Mouse (Mus musculus) forebrain, postnatal 0 days (tissue): Measurements from ENCODE around the gene Wfdc5. TPM values are rescaled to one million over a fixed set of nuclear protein-coding genes. Genes with fewer than 3 reads are reported as not detected.

Experiments
- ATAC-seq: fragments of 200-750 bp; cut with Nextera tagmentation; 2 replicates; pipeline ENCODE4 v1.8.0; 2017; ENCODE audit warnings: mild to moderate bottlenecking, moderate library complexity
- DNase-seq: peaks from one replicate; pipeline ENCODE4 v3.0.0-alpha.2; 2015
- H3K27ac ChIP-seq: fragments of 300-500 bp; sonication (generic); 2 replicates; pipeline ENCODE4 v1.5.1; 2014; ENCODE audit warnings: low read depth, mild to moderate bottlenecking, antibody characterized with exemption, low read length, moderate library complexity, mixed read lengths
- H3K27me3 ChIP-seq: fragments of 300-500 bp; sonication (generic); 2 replicates; pipeline ENCODE4 v1.6.1; 2014; ENCODE audit warnings: mild to moderate bottlenecking, low read length, mixed read lengths; ENCODE audit not compliant: insufficient read depth
- H3K36me3 ChIP-seq: fragments of 300-500 bp; sonication (generic); 2 replicates; pipeline ENCODE4 v1.6.1; 2014; ENCODE audit warnings: mild to moderate bottlenecking, moderate library complexity; ENCODE audit not compliant: insufficient read depth
- H3K4me1 ChIP-seq: fragments of 300-500 bp; sonication (generic); 2 replicates; pipeline ENCODE4 v1.6.1; 2014; ENCODE audit warnings: antibody characterized with exemption; ENCODE audit not compliant: insufficient read depth
- H3K4me2 ChIP-seq: fragments of 300-500 bp; sonication (generic); 2 replicates; pipeline ENCODE4 v1.6.1; 2014; ENCODE audit warnings: low read depth, mild to moderate bottlenecking, moderate library complexity
- H3K4me3 ChIP-seq: fragments of 300-500 bp; sonication (generic); 2 replicates; pipeline ENCODE4 v1.5.1; 2014; ENCODE audit warnings: low read depth, low read length, mixed read lengths
- H3K9ac ChIP-seq: fragments of 300-500 bp; sonication (generic); 2 replicates; pipeline ENCODE4 v1.6.1; 2014; ENCODE audit warnings: mild to moderate bottlenecking
- H3K9me3 ChIP-seq: fragments of 300-500 bp; sonication (generic); 2 replicates; pipeline ENCODE4 v1.6.1; 2016; ENCODE audit warnings: low read length
- CTCF ChIP-seq: sonication (generic); IDR thresholded peaks from 2 replicates; pipeline ENCODE4 v1.5.1; 2016; ENCODE audit warnings: antibody characterized with exemption, control low read depth, low read depth
- WGBS: fragments of 180-500 bp; shearing (Covaris S2); extraction: QIAGEN DNeasy Blood & Tissue Kit; methylation state at CpG from one replicate; pipeline ENCODE4 v1.1.7; 2014; 5-methylcytosine and 5-hydroxymethylcytosine counted together
- polyA plus RNA-seq: library from polyadenylated mRNA; unstranded; fragments of >200 nt; fragmentation: Nextera tagmentation; extraction: Ambion mirVana; gene quantifications from 2 replicates; pipeline ENCODE4 v1.2.1, GENCODE M21; 2015
- total RNA-seq: library from RNA; depleted of rRNA; stranded (reverse); fragments of >200 nt; gene quantifications from 2 replicates; pipeline ENCODE4 v1.2.3, GENCODE M21; 2014; rRNA removed

Wfdc5 gene
- total and polyA plus RNA-seq, 2 experiments from 2014 or later, result not detected

DNA sequence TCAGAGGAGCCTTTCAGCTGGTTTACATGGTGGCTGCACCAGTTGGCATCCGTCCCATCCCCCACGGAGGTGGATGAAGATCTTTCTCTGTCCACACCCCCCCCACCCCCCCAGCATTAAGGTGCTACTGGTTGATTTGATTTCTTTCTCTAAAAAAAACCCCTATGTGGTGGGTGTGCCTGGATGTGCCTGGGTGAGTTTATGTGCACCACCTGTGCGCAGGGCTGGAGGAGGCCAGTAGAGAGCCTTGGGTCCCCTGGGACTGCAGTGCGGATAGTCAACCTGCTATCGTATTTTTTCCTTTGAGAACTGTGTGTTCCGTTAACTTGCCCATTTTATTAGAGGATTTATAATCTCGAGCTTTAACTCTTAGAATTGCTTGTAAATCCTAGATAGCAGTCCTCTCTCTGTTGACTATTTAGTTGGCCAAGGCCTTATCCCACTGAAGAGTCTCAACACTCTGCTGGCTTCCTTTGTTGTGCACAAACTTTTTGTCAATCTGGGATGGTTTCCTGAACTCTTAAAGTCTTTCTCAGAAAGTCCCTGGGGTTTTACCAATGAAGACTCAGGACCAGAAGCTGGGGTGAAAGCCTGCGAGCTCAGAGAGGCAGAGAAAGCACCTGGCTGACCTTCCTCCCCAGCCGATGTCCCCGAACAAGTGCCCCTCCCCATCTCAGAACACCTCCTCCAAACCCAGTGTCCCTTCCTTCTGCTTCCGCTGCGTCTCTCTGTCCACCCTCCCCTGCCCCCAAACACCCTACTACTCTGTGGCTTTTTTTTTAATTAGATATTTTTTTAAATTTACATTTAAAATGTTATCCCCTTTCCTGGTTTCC is 53.7 kb downstream of the Wfdc5 start:
- Histone ChIP-seq H3K4me1 (no peaks in the 10 kb centered on the region), H3K27me3 (no peaks in the 10 kb centered on the region), H3K9ac (no peak overlapping the region), H3K27ac (no peak overlapping the region), H3K4me2 (no peak overlapping the region), H3K9me3 (no peaks in the 10 kb centered on the region), H3K4me3 (no peak overlapping the region), H3K36me3 (peaks cover 12% of the 10 kb centered on the region; the same call in 1 of the 2 replicates)
- 93% methylated on average over 12 of the region's 12 CpGs for whole genome bisulfite sequencing
- ATAC-seq, result no peak
- no peak for TF ChIP-seq CTCF
- DNase-seq, result no peak

GRCm38 (mm10) chr2:164127297-164127696 is 55.2 kb downstream of the Wfdc5 start:
- no peak overlapping the region for H3K4me2 ChIP-seq
- H3K9ac ChIP-seq, result no peak overlapping the region
- no peak for ATAC-seq
- DNase-seq, result no peak
- no peak overlapping the region for H3K27ac ChIP-seq
- no peak for TF ChIP-seq CTCF
- no peaks in the 10 kb centered on the region for H3K9me3 ChIP-seq
- H3K4me1 ChIP-seq, result no peaks in the 10 kb centered on the region
- no peaks in the 10 kb centered on the region for H3K27me3 ChIP-seq
- H3K4me3 ChIP-seq, result no peak overlapping the region
- 81% methylated on average over 2 of the region's 2 CpGs for WGBS
- peaks cover 10% of the 10 kb centered on the region for H3K36me3 ChIP-seq

DNA sequence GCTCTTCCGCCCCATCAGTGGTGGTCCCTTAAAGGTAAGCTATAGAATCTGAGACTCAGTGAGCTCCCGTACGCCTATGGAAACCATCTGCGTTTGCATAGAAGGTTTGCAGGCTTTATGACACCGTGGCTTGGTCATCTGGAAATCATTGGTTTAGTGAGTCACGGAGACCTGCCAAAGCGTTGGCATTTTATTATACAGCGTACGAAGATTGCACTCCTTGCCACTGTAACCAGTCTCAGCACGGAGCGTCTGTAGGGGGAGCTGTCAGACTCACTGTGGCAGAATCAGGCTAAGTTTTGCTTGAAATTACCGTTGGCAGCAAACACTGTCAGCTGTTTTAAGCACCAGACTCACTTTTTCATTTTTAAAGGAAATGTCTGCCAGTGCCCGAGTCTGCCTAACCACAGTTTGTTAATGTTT is 56.0 kb downstream of the Wfdc5 start:
- TF ChIP-seq CTCF, result peak; percentile 73
- Histone ChIP-seq H3K4me1 (no peaks in the 10 kb centered on the region), H3K36me3 (peaks cover 18% of the 10 kb centered on the region), H3K27ac (no peak overlapping the region), H3K4me3 (no peak overlapping the region), H3K4me2 (no peak overlapping the region), H3K27me3 (no peaks in the 10 kb centered on the region), H3K9me3 (no peaks in the 10 kb centered on the region), H3K9ac (no peak overlapping the region)
- DNase-seq, result peak; percentile 75
- WGBS, result 70% methylated on average over 13 of the region's 13 CpGs
- ATAC-seq, result peak; percentile 53

Other genes with a start within 250 kb of the Wfdc5 start
- 161 and 171 TPM in 2 replicates for gene Ywhab, start 187.8 kb downstream of the Wfdc5 start, total RNA-seq
- 510 and 620 TPM in 2 replicates for gene Ywhab, start 187.8 kb downstream of the Wfdc5 start, polyA plus RNA-seq
- 0.71 and 1.1 TPM in 2 replicates for gene Pabpc1l, start 157.3 kb downstream of the Wfdc5 start, total RNA-seq
- 1.8 and 2.6 TPM in 2 replicates for gene Pabpc1l, start 157.3 kb downstream of the Wfdc5 start, polyA plus RNA-seq
- 33.5 and 36.1 TPM in 2 replicates for gene Stk4, start 112.4 kb downstream of the Wfdc5 start, total RNA-seq
- 17.4 and 19.3 TPM in 2 replicates for gene Stk4, start 112.4 kb downstream of the Wfdc5 start, polyA plus RNA-seq
- gene Tomm34, start 111.6 kb downstream of the Wfdc5 start, total RNA-seq, result 37.2 and 42.2 TPM in 2 replicates
- 49.4 and 54.2 TPM in 2 replicates for gene Tomm34, start 111.6 kb downstream of the Wfdc5 start, polyA plus RNA-seq
- gene Kcns1, start 11.6 kb downstream of the Wfdc5 start, total RNA-seq, result 12.8 and 15.4 TPM in 2 replicates
- 2.4 and 3.5 TPM in 2 replicates for gene Kcns1, start 11.6 kb downstream of the Wfdc5 start, polyA plus RNA-seq
- not detected in 2 replicates for gene Wfdc12, start 7.9 kb upstream of the Wfdc5 start, total RNA-seq
- not detected in 2 replicates for gene Wfdc12, start 7.9 kb upstream of the Wfdc5 start, polyA plus RNA-seq
- gene Wfdc15a, start 17.4 kb upstream of the Wfdc5 start, total RNA-seq, result not detected in 2 replicates
- gene Wfdc15a, start 17.4 kb upstream of the Wfdc5 start, polyA plus RNA-seq, result not detected in 2 replicates
- gene Wfdc15b, start 38.9 kb upstream of the Wfdc5 start, total RNA-seq, result not detected in 2 replicates
- not detected in 2 replicates for gene Wfdc15b, start 38.9 kb upstream of the Wfdc5 start, polyA plus RNA-seq
- not detected in 2 replicates for gene Svs2, start 55.7 kb upstream of the Wfdc5 start, total RNA-seq
- gene Svs2, start 55.7 kb upstream of the Wfdc5 start, polyA plus RNA-seq, result not detected in 2 replicates
- not detected in 2 replicates for gene Svs3b, start 73.9 kb upstream of the Wfdc5 start, total RNA-seq
- not detected in 2 replicates for gene Svs3b, start 73.9 kb upstream of the Wfdc5 start, polyA plus RNA-seq
- not detected in 2 replicates for gene Svs4, start 95.7 kb upstream of the Wfdc5 start, total RNA-seq
- gene Svs4, start 95.7 kb upstream of the Wfdc5 start, polyA plus RNA-seq, result not detected in 2 replicates
- not detected in 2 replicates for gene Svs3a, start 106.5 kb upstream of the Wfdc5 start, total RNA-seq
- gene Svs3a, start 106.5 kb upstream of the Wfdc5 start, polyA plus RNA-seq, result not detected in 2 replicates
- not detected in 2 replicates for gene Svs6, start 134.0 kb upstream of the Wfdc5 start, total RNA-seq
- gene Svs6, start 134.0 kb upstream of the Wfdc5 start, polyA plus RNA-seq, result not detected in 2 replicates
- gene Svs5, start 150.0 kb upstream of the Wfdc5 start, total RNA-seq, result not detected in 2 replicates
- gene Svs5, start 150.0 kb upstream of the Wfdc5 start, polyA plus RNA-seq, result not detected in 2 replicates
- gene Slpi, start 206.4 kb upstream of the Wfdc5 start, total RNA-seq, result not detected in 2 replicates
- gene Slpi, start 206.4 kb upstream of the Wfdc5 start, polyA plus RNA-seq, result 0.71 and 0.77 TPM in 2 replicates
- 0.46 TPM in 1 of 2 replicates, not detected in the other for gene Rbpjl, start 220.4 kb upstream of the Wfdc5 start, total RNA-seq
- gene Rbpjl, start 220.4 kb upstream of the Wfdc5 start, polyA plus RNA-seq, result 0.17 and 0.33 TPM in 2 replicates
- gene Matn4, start 222.4 kb upstream of the Wfdc5 start, total RNA-seq, result 6.2 and 6.3 TPM in 2 replicates
- gene Matn4, start 222.4 kb upstream of the Wfdc5 start, polyA plus RNA-seq, result 3.3 and 7.1 TPM in 2 replicates